Mouse (Mus musculus) bone marrow, adult 2 months (tissue): ENCODE results near the gene Fam120b. TPM values are rescaled to one million over a fixed set of nuclear protein-coding genes. Genes with fewer than 3 reads are reported as not detected.

Experiments
- H3K27ac ChIP-seq: fragments of 200-500 bp; 2 replicates; pipeline ENCODE4 v1.5.1; 2012; ENCODE audit warnings: low read depth, mild to moderate bottlenecking, control low read depth, inconsistent platforms, low read length; ENCODE audit not compliant: control insufficient read depth, poor library complexity, insufficient read depth
- H3K4me1 ChIP-seq: fragments of 200-500 bp; 2 replicates; pipeline ENCODE4 v1.6.1; 2011; ENCODE audit warnings: low read length; ENCODE audit not compliant: control insufficient read depth, insufficient read depth
- H3K4me3 ChIP-seq: fragments of 200-500 bp; replicated peaks from 2 replicates; pipeline ENCODE3; 2011; ENCODE audit warnings: mild to moderate bottlenecking, low read depth, low read length, control low read depth; ENCODE audit not compliant: control insufficient read depth
- CTCF ChIP-seq: fragments of 200-500 bp; IDR thresholded peaks from 2 replicates; pipeline ENCODE4 v1.5.1; 2011; ENCODE audit warnings: low read length, control low read depth; ENCODE audit not compliant: control insufficient read depth, insufficient read depth
- POLR2A ChIP-seq: fragments of 200-500 bp; IDR thresholded peaks from 2 replicates; pipeline ENCODE4 v1.6.1; 2011; ENCODE audit warnings: low read depth, mild to moderate bottlenecking, control low read depth, low read length, borderline replicate concordance; ENCODE audit not compliant: control insufficient read depth
- WGBS: fragments of 180-500 bp; shearing (Covaris S2); methylation state at CpG from one replicate; pipeline ENCODE4 v1.1.7; 2018; 5-methylcytosine and 5-hydroxymethylcytosine counted together
- polyA plus RNA-seq: library from polyadenylated mRNA; stranded (reverse); fragments of >200 nt; gene quantifications from 2 replicates; pipeline ENCODE4 v1.2.4, GENCODE M21; 2011; ENCODE audit warnings: low replicate concordance; ENCODE audit not compliant: missing spikeins, insufficient read depth, insufficient read length

Fam120b gene
- polyA plus RNA-seq, 1 experiment = 8.2 TPM

DNA sequence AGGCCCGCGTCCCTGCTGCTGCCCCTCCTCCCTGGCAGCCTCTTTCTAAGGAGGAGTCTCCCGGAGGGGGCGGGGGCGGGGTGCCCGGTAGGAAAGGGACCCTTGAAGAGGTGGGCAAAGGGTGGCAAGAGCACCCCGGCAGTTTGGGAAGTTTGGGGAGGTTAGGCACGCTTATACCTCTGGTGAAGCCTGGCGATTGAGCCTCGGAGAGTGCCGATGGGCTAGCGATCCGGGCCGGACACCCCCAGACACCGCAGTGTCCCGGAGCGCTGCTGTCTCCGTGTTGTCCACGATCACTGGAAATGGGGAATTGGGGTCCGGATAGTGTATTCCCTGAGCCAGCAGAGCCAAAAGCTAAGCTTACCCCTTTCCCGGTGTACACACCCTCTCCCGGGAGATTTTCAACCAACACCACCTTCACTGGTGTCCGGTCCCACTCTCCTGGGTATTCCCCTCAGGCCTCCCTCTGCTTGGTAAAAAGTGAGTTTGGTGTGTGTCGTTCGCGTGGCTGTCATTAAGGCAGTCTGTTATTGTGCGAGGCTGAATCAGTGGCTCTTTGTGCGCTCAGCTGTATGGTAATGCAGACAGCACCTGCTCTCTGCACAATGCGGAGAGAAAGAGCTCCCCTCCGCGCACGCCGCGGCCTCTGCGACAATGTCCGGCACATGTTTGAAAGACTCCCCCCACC is 19.4 kb upstream of the Fam120b start, which contains the start of gene Dll1:
TSS of gene Dll1 (minus strand) at position 379 of the 688 bp plus-strand sequence.
- Histone ChIP-seq H3K4me1 (no peaks in the 10 kb centered on the region), H3K4me3 (peak within 1 kb of the TSS; percentile 74), H3K27ac (peak within 1 kb of the TSS; percentile 14; the same call in 1 of the 2 replicates)
- TF ChIP-seq POLR2A (no peak), CTCF (no peak)
- WGBS = under 1% methylated on average over 36 of the region's 36 CpGs

DNA sequence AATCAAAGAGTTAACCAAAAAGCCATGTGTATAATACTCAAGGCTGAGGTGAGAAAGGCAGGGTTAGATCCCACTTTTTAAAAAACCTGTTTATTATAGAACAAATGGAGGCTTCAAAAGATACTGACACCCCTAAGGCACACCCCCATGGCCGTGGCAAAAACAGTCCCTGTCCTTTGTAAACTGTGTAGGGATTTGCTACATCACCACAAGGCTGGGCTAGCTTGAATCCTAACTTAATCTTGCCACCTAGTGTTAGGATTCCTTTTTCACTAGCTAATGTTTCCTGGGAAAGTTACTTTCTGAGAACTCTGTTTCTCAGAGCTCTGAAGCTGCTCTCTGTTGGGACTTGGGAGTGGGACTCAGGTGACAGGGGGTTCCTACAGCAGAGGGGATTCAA is 18.1 kb upstream of the Fam120b start:
- 2% methylated on average over 1 of the region's 1 CpGs for WGBS
- TF ChIP-seq CTCF (no peak), POLR2A (no peak)
- H3K4me1 ChIP-seq = no peaks in the 10 kb centered on the region
- no peak overlapping the region for H3K27ac ChIP-seq
- no peak overlapping the region for H3K4me3 ChIP-seq

DNA sequence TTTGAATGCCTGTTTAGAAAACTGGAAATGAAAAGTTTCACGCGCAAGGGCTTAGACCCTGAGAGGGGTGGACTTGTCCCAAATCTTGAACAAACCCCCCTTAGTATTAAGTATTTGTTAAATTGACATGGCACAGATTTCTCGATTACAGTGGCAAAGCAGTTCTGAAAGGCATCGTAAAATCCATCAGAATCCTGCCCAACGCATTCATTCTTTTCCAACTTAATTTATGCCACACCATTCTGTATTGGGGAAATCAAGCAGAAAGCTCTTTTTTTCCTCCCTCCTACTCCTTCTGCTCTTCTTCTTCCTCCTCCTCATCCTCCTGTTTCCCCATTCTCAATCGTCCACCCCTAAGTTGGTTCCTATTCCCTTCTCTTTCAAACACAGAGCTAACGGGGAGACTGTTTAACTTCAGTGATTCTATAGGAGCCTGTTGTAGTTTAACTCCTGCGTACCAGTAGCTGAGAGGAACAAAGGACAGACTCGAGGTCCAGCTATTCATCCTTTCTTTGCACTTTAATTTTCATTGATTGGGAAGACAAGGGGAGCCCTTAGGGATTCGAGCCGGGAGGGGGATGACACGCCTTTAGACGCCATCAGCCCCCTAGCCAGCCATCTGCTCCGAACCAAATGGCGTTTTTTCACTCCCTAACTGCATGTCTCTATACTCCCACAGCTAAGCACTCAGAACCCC is 17.4 kb upstream of the Fam120b start:
- Histone ChIP-seq H3K4me3 (no peak overlapping the region), H3K27ac (no peak overlapping the region), H3K4me1 (no peaks in the 10 kb centered on the region)
- TF ChIP-seq CTCF (no peak), POLR2A (no peak)
- WGBS = 21% methylated on average over 15 of the region's 15 CpGs

DNA sequence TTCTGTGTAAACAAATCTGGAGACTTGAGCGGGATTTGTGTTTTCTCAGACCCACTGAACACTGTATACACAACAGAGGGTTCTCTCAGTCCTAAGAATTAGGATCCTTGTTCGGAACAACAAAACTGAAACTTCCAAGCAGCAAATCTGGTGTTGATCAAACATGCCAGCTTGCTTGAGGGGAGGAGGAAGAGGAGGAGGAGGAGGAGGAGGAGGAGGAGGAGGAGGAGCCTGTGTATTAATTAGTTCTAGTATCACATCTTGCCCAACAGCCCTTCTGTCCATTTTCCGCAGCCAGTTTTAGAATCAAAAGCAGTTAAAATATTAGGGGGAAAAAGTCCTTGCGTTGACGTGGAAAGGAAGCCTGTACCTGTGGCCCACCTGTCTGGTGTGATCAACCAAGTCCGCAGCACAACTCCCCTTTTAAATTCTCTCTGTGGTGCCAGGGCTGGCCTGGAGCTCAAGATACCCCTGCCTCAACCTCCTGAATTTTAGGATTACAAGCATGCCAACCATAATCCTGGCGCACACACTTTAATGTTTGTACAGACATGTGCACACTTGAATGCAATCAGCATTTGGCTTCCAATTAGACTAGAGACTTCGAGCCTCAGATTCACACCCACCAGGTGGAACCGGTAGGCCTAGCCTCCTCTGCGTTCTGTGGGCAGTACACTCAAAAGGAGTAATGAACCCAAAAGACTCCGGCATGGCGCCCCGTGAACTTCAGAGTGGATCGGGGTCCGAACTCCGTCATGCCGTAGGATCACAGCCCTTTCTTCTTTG is 16.1 kb upstream of the Fam120b start:
- no peak for TF ChIP-seq POLR2A
- no peak for TF ChIP-seq CTCF
- H3K27ac ChIP-seq = no peak overlapping the region
- no peak overlapping the region for H3K4me3 ChIP-seq
- WGBS = 23% methylated on average over 17 of the region's 17 CpGs
- no peaks in the 10 kb centered on the region for H3K4me1 ChIP-seq

DNA sequence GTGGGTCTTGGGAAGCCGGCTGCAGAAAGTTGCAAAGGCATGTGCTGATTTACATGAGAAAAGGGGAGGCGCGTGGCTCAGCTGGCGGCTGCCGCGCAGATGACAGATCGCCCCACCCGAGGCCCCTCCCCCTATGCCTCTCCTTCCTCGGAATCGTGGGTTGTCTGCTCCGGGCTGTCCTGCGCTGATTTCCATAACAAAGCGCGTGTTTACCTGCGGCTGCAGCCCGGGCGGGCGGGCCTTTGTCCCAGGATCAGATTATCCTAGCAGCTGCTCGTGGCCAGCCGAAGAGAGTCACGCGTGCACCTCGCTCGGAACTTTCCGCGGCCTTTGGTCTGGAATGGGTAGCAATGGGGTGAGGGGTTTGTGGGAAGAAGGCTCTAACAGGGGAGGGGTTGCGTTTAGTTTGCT is 15.4 kb upstream of the Fam120b start:
- 3% methylated on average over 27 of the region's 27 CpGs for WGBS
- Histone ChIP-seq H3K4me3 (no peak overlapping the region), H3K4me1 (no peaks in the 10 kb centered on the region), H3K27ac (no peak overlapping the region)
- TF ChIP-seq CTCF (no peak), POLR2A (no peak)

DNA sequence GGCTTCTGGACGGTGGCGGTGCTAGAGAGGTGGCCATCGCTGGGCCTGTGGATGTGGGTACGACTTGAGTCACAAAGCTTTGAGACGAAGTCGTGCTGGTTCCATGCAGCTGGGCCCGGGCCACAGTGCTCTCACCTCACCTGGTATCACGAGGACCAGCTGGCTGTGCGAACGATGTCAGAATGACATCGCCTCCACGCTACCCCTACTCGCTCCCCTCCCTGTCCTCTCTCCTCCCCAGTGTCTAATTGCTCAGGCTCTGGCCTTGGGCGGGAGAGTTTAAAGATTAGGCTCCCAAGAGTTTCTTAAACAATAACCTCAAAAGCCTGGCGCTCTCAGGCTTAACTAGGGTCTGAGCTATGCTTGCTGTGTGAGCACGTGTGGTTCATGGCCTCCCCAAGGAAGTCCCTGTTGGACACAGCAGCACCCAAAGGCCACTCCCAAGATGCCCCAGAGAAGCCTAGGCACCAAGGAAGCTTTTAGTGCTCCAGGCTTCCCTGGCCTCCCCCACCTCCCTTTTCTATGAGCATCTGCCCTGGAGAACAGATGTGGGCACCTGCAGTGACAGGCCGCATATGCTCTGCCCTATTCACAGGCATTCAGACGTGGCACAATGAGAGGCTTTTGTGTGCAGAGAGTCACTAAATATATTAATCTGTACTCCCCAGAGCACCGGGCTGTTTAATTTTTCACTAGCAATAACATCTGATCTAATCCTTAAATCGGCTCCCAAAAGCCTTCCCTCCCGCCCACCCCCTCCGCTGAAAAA is 14.7 kb upstream of the Fam120b start:
- 43% methylated on average over 22 of the region's 22 CpGs for WGBS
- TF ChIP-seq POLR2A (no peak), CTCF (no peak)
- Histone ChIP-seq H3K4me1 (no peaks in the 10 kb centered on the region), H3K27ac (no peak overlapping the region), H3K4me3 (no peak overlapping the region)

DNA sequence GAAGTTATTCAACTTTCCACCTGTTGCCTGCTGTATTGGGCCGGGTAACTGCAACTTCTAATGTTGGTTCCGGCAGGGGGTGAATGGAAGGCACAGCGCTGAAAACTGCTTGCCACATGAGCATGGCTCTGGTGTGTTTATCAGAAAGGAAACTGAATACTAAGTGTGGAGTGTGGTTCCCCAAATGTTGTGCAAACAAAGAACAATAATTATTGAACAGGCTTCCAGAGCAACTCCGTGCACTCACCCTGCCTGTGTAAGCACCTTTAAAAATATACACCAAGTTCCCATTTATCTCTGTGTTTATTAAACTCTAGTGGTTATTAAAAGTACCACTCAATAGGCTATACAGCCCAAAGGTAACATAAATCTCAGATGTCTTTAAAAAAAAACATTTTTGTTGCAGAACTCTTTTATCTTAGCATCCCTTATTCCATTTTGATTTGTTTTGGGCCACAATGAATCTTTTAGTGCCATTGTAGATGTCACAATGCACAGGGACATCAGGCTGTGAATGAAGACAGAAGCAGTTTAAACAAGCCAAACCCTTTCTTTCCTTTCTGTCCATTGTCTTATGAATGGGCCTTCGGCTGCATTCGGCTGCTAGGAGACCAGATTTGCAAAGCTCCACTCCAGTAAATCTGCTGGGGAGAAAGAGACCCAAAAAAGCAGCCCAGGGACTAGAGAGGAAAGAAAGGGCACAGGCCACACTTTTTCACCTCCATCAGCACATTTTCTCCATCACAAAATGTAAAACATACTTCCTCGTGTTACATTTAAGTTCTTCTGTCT is 13.9 kb upstream of the Fam120b start:
- WGBS = 48% methylated on average over 7 of the region's 7 CpGs
- H3K4me3 ChIP-seq = no peak overlapping the region
- no peaks in the 10 kb centered on the region for H3K4me1 ChIP-seq
- no peak overlapping the region for H3K27ac ChIP-seq
- TF ChIP-seq POLR2A (no peak), CTCF (no peak)
